Mouse (Mus musculus) G1E (cell line): Measurements from ENCODE around the gene Xylt1.

Experiments used
- CTCF ChIP-seq: IDR thresholded peaks from 2 replicates; pipeline ENCODE4 v1.5.1; 2012; ENCODE audit warnings: low read depth, low read length, inconsistent platforms, mixed read lengths
- GATA1 ChIP-seq: IDR thresholded peaks from 2 replicates; pipeline ENCODE4 v1.6.1; 2012; ENCODE audit warnings: borderline replicate concordance, low read length, inconsistent platforms, mixed read lengths
- POLR2AphosphoS5 ChIP-seq: IDR thresholded peaks from 2 replicates; pipeline ENCODE4 v1.6.1; 2012; ENCODE audit warnings: low read depth, low read length, inconsistent platforms; ENCODE audit not compliant: insufficient replicate concordance
- TAL1 ChIP-seq: conservative IDR thresholded peaks from 2 replicates; pipeline ENCODE4 v1.6.1; 2012; ENCODE audit warnings: low read depth, low read length, inconsistent platforms, mixed read lengths

- TF ChIP-seq POLR2AphosphoS5 (no peak), GATA1 (no peak), CTCF (no peak), TAL1 (no peak)
Observed at GRCm38 (mm10) chr7:117495751-117496150, 115.0 kb downstream of the Xylt1 start.
